Mouse (Mus musculus) midbrain, embryonic 13.5 days (tissue): ENCODE results near the gene T2. TPM values are rescaled to one million over a fixed set of nuclear protein-coding genes. Genes with fewer than 3 reads are reported as not detected.
A peak's percentile ranks its signal among the peaks of the same experiment; 100 is the strongest.

Experiments
- ATAC-seq: fragments of 200-750 bp; cut with Nextera tagmentation; 2 replicates; pipeline ENCODE4 v1.8.0; 2017; ENCODE audit warnings: mild to moderate bottlenecking, moderate TSS enrichment, moderate library complexity
- H3K27ac ChIP-seq: fragments of 300-500 bp; sonication (generic); 2 replicates; pipeline ENCODE4 v1.5.1; 2015; ENCODE audit warnings: inconsistent platforms, mild to moderate bottlenecking, moderate library complexity
- H3K27me3 ChIP-seq: fragments of 300-500 bp; sonication (generic); 2 replicates; pipeline ENCODE4 v1.6.1; 2015; ENCODE audit warnings: mild to moderate bottlenecking, inconsistent platforms
- H3K36me3 ChIP-seq: fragments of 300-500 bp; sonication (generic); 2 replicates; pipeline ENCODE4 v1.6.1; 2015; ENCODE audit warnings: mild to moderate bottlenecking, inconsistent platforms
- H3K4me1 ChIP-seq: fragments of 300-500 bp; sonication (generic); replicated peaks from 2 replicates; pipeline ENCODE4 v1.6.1; 2015; ENCODE audit warnings: inconsistent platforms
- H3K4me2 ChIP-seq: fragments of 300-500 bp; sonication (generic); replicated peaks from 2 replicates; pipeline ENCODE4 v1.6.1; 2015; ENCODE audit warnings: moderate library complexity, mild to moderate bottlenecking, inconsistent platforms
- H3K4me3 ChIP-seq: fragments of 300-500 bp; sonication (generic); replicated peaks from 2 replicates; pipeline ENCODE4 v1.5.1; 2015; ENCODE audit warnings: mild to moderate bottlenecking, inconsistent platforms
- H3K9ac ChIP-seq: fragments of 300-500 bp; sonication (generic); replicated peaks from 2 replicates; pipeline ENCODE4 v1.6.1; 2015; ENCODE audit warnings: mild to moderate bottlenecking, inconsistent platforms
- H3K9me3 ChIP-seq: fragments of 300-500 bp; sonication (generic); 2 replicates; pipeline ENCODE4 v1.6.1; 2016; ENCODE audit warnings: mild to moderate bottlenecking, inconsistent platforms
- WGBS: fragments of 180-500 bp; shearing (Covaris S2); methylation state at CpG from one replicate; pipeline ENCODE4 v1.1.7; 2015; 5-methylcytosine and 5-hydroxymethylcytosine counted together
- polyA plus RNA-seq: library from polyadenylated mRNA; unstranded; fragments of >200 nt; fragmentation: Nextera tagmentation; extraction: Ambion mirVana; gene quantifications from 2 replicates; pipeline ENCODE4 v1.2.1, GENCODE M21; 2015

T2 gene
- polyA plus RNA-seq, 1 experiment from 2014 or later, result 0.46 TPM

DNA sequence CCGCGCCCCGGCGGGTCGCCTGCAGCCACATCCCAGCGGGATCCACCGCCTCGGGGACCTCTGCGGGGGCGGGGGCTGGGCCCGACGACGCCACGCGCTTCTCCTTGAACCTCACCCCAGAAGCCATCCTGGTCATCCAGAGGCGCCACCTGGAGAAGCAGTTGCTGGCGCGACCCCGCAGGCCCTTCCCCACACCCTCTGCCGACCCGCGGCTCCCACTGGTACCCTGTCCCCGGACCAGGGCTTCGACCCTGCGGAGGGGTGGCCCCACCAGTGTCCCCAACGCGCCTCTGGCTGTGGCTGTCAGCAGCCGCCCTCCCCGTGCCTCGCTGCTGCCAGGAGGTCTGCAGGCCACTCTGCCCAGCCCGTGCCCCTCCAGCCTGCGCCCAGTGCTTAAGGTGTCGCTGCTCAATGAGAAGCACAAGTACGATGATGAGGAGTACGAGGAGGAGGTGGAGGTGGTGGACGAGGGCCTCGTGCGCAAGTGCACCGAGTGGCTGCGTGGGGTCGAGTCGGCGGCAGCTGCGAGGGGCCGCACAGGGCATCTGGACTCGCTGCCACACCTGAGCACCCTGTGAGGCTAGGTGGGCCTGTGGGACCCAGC, 14.3 kb upstream of the T2 start:
- Histone ChIP-seq H3K36me3 (no peaks in the 10 kb centered on the region), H3K9me3 (no peaks in the 10 kb centered on the region), H3K27me3 (peaks cover 23% of the 10 kb centered on the region), H3K4me3 (peak overlapping the region; percentile 74), H3K4me1 (peaks cover 37% of the 10 kb centered on the region), H3K27ac (peak overlapping the region; percentile 83), H3K9ac (peak overlapping the region; percentile 93), H3K4me2 (peak overlapping the region; percentile 98)
- ATAC-seq, result peak; percentile 63
- 9% methylated on average over 46 of the region's 46 CpGs for WGBS

DNA sequence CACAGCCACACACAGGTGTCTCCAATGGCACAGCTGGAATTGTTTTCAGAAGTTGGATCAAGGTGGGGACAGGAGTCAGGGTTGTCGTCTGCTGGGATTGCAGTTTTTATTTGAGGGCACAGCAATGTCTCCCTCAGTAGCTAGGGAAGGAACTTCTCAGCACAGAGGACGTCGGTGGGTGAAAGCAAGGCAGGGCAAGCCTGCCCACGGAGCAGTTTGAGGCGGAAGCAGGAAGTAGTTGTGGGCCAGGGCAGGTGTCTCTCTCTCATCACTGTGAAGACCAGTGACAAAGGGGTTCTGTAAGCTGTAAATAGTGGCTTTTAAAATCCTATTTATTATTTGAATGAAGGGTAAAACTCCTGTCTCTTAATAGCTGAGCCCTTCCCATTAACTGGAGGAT, 13.1 kb upstream of the T2 start:
- Histone ChIP-seq H3K9ac (peak overlapping the region; percentile 51; the same call in 1 of the 2 replicates), H3K4me1 (peaks cover 37% of the 10 kb centered on the region), H3K27ac (no peak overlapping the region; the same call in 1 of the 2 replicates), H3K36me3 (no peaks in the 10 kb centered on the region), H3K27me3 (peaks cover 23% of the 10 kb centered on the region), H3K9me3 (no peaks in the 10 kb centered on the region), H3K4me3 (peak overlapping the region; percentile 74), H3K4me2 (peak overlapping the region; percentile 98)
- 44% methylated on average over 5 of the region's 5 CpGs for WGBS
- ATAC-seq, result no peak

DNA sequence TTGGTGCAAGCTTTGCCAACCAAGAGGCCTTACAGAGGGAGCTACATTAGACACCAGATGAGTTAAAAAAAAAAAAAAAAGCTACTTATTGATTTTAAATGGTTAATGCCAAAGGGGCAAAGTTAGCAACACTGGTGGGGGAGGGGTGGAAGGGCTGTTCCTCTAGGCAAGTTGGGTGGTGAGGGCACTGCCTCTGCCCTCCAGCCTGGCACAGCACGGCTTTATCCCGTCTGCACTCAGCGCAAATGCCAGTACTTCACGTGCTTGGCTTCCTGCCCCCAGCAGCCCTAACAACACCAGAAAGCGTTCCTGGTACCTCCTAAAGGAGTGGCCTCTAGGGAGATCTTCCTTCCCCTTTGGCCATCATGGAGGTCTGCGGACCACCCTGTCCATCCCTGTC, 12.4 kb upstream of the T2 start:
- no peak for ATAC-seq
- Histone ChIP-seq H3K4me3 (no peak overlapping the region), H3K27ac (no peak overlapping the region), H3K4me2 (peak overlapping the region; percentile 34), H3K36me3 (no peaks in the 10 kb centered on the region), H3K9me3 (no peaks in the 10 kb centered on the region), H3K27me3 (peaks cover 23% of the 10 kb centered on the region), H3K4me1 (peaks cover 37% of the 10 kb centered on the region), H3K9ac (no peak overlapping the region)
- WGBS, result 70% methylated on average over 6 of the region's 6 CpGs

DNA sequence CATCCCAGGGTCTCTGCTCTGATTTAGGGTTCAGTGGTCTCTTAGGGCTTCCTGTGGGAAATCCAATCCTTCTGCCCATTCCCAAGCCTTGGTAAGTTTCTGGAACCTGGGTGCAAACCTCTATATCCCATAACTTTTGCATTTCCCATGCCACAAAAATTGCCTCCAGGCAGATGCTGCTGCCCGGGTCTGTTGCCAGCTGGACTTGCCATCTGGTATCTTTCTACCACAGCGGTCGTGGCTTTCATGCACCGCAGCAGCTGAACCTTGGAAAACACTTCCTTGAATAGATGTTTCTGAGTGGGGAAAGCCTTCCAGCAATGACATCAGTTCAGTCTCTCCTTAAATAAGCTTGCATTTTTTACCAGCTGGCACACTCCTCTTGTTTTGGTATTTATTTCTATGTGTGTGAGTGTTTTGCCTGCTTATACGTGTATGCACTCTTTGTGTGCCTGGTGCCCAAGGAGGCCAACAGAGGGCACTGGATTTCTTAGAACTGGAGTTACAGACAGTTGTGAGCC, 8.0 kb upstream of the T2 start:
- Histone ChIP-seq H3K9me3 (no peaks in the 10 kb centered on the region), H3K4me3 (no peak overlapping the region), H3K9ac (no peak overlapping the region), H3K27ac (no peak overlapping the region), H3K27me3 (no peaks in the 10 kb centered on the region), H3K36me3 (no peaks in the 10 kb centered on the region), H3K4me1 (peaks cover 8% of the 10 kb centered on the region), H3K4me2 (no peak overlapping the region)
- no peak for ATAC-seq
- WGBS, result 73% methylated on average over 5 of the region's 5 CpGs

DNA sequence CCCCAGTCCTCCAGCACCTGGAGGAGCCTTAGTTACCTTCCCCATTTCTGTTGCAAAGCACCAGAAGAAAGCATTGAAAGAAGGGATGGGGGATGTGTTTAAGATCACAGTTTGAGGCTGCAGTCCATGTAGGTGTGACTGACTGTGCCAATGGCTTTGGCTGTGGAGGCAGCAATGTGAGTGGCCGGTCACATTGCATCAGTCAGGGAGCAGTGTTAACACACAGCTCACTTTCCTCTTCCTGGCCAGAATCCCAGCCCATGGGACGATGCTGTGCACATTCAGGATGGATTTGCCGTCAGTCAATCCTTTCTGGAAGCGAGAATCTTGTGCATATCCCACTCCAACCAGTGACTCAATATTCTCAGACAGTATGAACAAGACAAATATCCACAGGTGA, 6.9 kb upstream of the T2 start:
- H3K4me3 ChIP-seq, result no peak overlapping the region
- H3K4me1 ChIP-seq, result no peaks in the 10 kb centered on the region
- H3K36me3 ChIP-seq, result no peaks in the 10 kb centered on the region
- ATAC-seq, result no peak
- H3K4me2 ChIP-seq, result no peak overlapping the region
- no peaks in the 10 kb centered on the region for H3K9me3 ChIP-seq
- 87% methylated on average over 4 of the region's 4 CpGs for WGBS
- no peak overlapping the region for H3K9ac ChIP-seq
- H3K27ac ChIP-seq, result no peak overlapping the region
- no peaks in the 10 kb centered on the region for H3K27me3 ChIP-seq

DNA sequence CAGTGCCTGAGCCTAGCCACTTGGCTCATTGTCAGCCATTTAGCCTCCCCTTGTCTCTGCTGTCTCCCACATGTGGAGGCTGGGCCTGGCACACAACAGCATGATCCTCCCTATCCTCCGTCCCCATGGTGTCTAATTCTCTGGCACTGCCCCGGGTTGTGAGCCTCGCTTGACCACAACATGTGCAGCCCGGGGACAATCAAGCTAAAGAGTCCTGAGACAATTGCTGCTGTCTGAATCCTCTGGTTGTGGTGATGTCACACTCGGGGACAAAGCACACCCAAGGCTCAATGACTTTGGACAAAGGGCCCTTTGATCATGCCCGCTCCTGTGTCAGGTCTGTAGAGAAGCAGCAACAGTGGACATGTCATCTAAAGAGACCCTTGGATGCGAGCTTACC, 4.7 kb upstream of the T2 start:
- WGBS, result 24% methylated on average over 7 of the region's 7 CpGs
- Histone ChIP-seq H3K9me3 (no peaks in the 10 kb centered on the region), H3K27ac (no peak overlapping the region), H3K9ac (no peak overlapping the region), H3K4me2 (no peak overlapping the region), H3K4me1 (no peaks in the 10 kb centered on the region), H3K36me3 (no peaks in the 10 kb centered on the region), H3K4me3 (no peak overlapping the region), H3K27me3 (no peaks in the 10 kb centered on the region)
- ATAC-seq, result 0 out of 2 replicates have a peak, but pooled peaks have one; percentile 17

DNA sequence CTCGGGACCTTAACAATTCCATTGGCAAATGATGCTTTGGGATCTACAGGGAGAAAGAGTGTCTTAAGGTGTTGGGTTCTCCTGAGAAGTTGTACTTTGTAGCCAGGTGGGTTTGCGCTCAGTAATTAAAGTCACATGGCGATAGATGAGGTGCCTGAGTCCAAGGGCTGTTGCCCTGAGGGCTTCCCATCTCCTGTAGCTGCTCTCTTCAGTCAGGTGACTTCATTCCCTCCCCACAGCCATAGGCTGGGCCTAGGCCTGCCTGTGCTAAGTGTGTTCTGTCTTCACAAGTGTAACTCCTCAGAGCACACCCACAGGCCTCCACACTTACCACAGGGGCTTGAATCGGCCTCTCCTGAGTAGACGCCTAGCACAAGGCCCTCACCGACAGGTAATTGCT, 1.7 kb downstream of the T2 start:
- no peak overlapping the region for H3K4me3 ChIP-seq
- peaks cover 12% of the 10 kb centered on the region for H3K4me1 ChIP-seq
- no peak overlapping the region for H3K27ac ChIP-seq
- no peak overlapping the region for H3K4me2 ChIP-seq
- ATAC-seq, result no peak
- WGBS, result 94% methylated on average over 6 of the region's 6 CpGs
- H3K9me3 ChIP-seq, result no peaks in the 10 kb centered on the region
- no peaks in the 10 kb centered on the region for H3K36me3 ChIP-seq
- H3K27me3 ChIP-seq, result no peaks in the 10 kb centered on the region
- no peak overlapping the region for H3K9ac ChIP-seq

DNA sequence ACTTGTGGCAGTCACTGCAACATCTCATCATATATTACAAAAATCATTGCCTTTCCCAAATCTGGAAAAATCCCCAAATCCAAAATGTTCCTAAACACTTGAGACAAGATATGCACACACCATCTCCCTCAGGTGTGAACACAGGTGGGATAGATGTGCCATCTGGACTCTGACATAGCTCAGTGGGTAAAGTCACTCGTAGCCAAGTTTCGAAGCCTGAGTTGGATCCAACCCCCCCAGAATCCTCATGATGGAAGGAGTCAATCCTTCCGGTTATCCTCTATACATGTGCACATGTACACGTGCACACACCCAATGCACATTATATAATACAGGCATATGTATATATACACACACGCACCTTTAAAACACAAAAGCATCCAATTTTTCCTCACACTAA, 5.1 kb downstream of the T2 start:
- no peak overlapping the region for H3K4me3 ChIP-seq
- H3K27ac ChIP-seq, result 0 out of 2 replicates have a peak overlapping the region, but pooled peaks have one; percentile 19
- ATAC-seq, result no peak
- no peak overlapping the region for H3K9ac ChIP-seq
- 92% methylated on average over 5 of the region's 5 CpGs for WGBS
- H3K27me3 ChIP-seq, result no peaks in the 10 kb centered on the region
- peaks cover 18% of the 10 kb centered on the region for H3K4me1 ChIP-seq
- H3K9me3 ChIP-seq, result no peaks in the 10 kb centered on the region
- no peak overlapping the region for H3K4me2 ChIP-seq
- H3K36me3 ChIP-seq, result no peaks in the 10 kb centered on the region

DNA sequence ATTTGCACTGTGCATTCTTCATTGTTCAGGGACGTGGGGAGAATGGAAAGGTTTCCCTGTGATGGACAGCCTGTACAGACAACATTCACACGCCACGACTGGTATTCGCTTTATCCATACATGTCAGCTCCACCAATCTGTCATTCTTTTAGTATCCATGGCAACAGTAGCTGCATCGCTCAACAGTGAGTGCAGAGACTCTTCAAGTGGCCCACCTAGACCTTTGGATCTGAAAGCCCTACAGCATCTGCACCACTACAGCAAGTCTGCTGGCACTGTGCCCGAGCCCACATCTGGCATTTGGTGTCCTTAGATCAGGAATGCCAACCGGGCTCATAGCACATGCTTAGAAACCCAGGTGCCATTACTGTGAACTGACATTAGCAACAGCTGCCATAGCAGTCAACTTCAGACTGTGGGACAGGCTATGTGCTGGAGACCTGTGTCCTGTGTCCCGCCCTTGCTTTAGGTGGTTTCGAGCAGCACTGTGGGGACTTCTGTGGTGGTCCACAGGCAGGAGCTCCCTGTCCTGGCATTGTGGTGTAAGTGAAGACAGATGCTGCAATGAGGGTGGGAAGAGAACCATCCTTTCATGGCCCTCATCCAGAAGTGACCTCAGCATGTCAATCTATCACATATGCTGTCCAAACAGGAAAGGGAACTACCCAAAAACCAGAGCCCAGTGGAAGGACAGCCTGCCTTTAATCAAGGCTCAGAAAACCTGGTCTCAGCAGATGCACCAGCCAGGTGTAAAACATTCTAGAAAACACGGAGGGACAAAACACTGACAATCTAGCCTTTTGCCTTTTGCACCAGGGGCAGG, 5.7 kb downstream of the T2 start:
- WGBS, result 62% methylated on average over 10 of the region's 10 CpGs
- peak; percentile 59 for ATAC-seq
- Histone ChIP-seq H3K9ac (no peak overlapping the region), H3K4me2 (no peak overlapping the region), H3K27ac (0 out of 2 replicates have a peak overlapping the region, but pooled peaks have one; percentile 19), H3K4me3 (no peak overlapping the region), H3K4me1 (peaks cover 24% of the 10 kb centered on the region), H3K27me3 (no peaks in the 10 kb centered on the region), H3K36me3 (no peaks in the 10 kb centered on the region), H3K9me3 (no peaks in the 10 kb centered on the region)

DNA sequence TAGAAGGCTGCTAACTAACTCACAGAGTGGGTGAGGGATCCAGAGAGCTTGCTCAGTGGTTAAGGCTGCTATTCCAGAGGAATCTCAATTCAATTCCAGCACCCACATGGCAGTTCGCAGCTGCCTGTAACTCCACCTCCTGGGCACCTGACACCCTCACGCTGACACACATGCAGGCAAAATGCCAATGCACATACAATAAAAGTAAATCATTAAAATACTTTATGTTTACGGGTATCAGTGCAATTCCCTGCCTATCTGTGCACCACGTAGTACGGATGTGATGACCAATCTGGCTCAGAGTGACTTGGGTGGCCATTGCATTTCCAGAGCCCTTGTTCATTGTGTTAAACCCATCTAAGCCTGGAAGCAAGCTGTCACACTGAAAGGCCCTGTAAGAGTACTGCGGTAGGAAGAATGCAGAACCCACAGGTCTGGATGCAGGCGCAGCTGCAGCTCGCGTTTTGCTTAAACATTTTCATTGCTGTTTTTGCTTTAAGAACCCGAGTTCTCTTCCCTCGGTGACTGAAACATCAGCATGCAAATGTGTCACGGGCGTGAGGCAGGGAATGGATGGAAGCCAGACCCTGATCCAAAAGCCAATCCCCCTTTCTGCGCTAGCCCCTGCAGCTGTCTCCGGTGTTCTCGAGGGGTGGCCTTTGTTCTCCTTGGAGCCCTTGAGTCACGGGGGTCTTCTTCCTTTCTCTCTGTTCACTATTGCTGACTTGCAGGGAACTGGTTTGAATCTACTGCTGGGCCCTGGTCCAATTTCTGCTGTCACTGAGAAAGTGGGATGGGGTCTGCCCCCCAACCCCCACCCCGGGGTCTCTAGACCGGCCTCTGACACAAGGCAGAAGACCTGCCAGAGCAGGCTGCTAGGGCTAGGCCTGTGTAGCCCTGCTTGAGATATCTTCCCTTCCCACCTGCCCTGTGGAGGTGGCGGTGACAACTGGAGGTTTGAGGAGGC, 12.0 kb downstream of the T2 start:
- Histone ChIP-seq H3K36me3 (no peaks in the 10 kb centered on the region), H3K4me1 (peaks cover 66% of the 10 kb centered on the region), H3K9me3 (no peaks in the 10 kb centered on the region), H3K4me3 (peak overlapping the region; percentile 19), H3K4me2 (peak overlapping the region; percentile 47), H3K9ac (peak overlapping the region; percentile 64), H3K27ac (peak overlapping the region; percentile 100), H3K27me3 (no peaks in the 10 kb centered on the region)
- peak; percentile 84 for ATAC-seq
- 7% methylated on average over 20 of the region's 20 CpGs for WGBS

DNA sequence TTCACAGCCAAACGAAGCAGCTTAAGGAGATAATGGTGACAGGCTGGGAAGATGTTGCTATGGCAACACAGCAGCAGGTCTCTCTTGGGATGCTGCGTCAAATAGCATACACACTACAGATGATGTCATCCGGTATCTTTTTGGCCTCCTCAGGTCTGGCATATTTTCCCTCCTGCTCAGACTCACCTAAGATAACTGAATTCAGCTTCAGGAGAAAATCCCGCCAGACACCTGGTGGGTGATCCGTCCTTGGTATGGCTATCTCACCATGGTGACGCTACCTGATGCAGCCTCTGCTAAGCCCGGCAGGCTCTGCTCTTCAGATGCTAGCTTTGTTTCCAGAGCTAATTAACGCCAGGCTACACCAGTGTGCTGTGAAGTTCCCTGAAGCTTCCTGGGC, 12.8 kb downstream of the T2 start:
- peak overlapping the region; percentile 100 for H3K27ac ChIP-seq
- peak overlapping the region; percentile 4 for H3K4me3 ChIP-seq
- no peaks in the 10 kb centered on the region for H3K36me3 ChIP-seq
- H3K4me1 ChIP-seq, result peaks cover 70% of the 10 kb centered on the region
- no peaks in the 10 kb centered on the region for H3K27me3 ChIP-seq
- H3K4me2 ChIP-seq, result peak overlapping the region; percentile 47
- ATAC-seq, result peak; percentile 77
- H3K9me3 ChIP-seq, result no peaks in the 10 kb centered on the region
- WGBS, result under 1% methylated on average over 8 of the region's 8 CpGs
- H3K9ac ChIP-seq, result peak overlapping the region; percentile 55; the same call in 1 of the 2 replicates
